Mouse (Mus musculus): ENCODE data around the gene F5.

DNA sequence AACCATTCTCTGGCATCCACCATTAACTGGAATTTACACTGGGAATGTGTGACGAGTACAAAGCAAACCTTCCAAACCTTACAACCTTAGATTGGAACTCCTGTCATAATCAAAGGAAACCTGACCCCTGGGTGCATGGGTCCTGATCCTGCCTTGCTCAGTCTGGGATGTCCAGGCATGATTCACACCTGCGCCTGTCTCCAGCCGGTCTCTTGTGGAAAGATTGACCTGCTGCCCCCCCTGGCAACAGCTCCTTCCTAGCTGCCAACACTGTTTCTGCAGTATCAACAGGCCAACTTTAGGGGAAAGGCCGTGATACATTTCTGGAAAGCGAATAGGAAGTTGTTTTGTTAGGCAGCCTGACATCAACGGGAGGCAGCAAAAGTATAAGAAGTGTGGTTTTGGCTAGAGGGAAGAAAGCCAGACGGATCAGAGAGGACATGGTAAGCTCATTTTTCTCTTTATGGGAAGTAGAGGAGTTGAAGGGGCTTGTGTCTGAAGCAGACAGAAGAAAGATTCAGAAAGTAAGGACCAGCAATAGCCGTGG, 36.6 kb upstream of the F5 start, which contains the start of gene Selp:
- TF ChIP-seq GATA1 (IDR thresholded peaks at IDR 0.05; ENCODE audit: borderline replicate concordance, low read length): no peak
- TF ChIP-seq FLI1 (IDR thresholded peaks at IDR 0.05; ENCODE audit: low read length): no peak
